Mouse (Mus musculus): ENCODE measurements around the gene Samd4b.

- no peak for TF ChIP-seq POLR2AphosphoS5 (IDR thresholded peaks at IDR 0.05; ENCODE audit: insufficient replicate concordance, low read depth, low read length)
- no peak for TF ChIP-seq TAL1 (conservative IDR thresholded peaks at IDR 0.05; ENCODE audit: low read depth, low read length)
- no peak for TF ChIP-seq CTCF (IDR thresholded peaks at IDR 0.05; ENCODE audit: low read depth, low read length)
- no peak for TF ChIP-seq GATA2 (IDR thresholded peaks at IDR 0.05; ENCODE audit: borderline replicate concordance, low read depth, low read length)
- TF ChIP-seq GATA1 (IDR thresholded peaks at IDR 0.05; ENCODE audit: borderline replicate concordance, low read length) = no peak
These were observed 213.8 kb downstream of the Samd4b start for GRCm38 (mm10) chr7:28384162-28384561.
